Mouse (Mus musculus) heart, embryonic 16.5 days (tissue): ENCODE results near the gene Smg9. TPM values are rescaled to one million over a fixed set of nuclear protein-coding genes. Genes with fewer than 3 reads are reported as not detected.

ENCODE experiments used
- ATAC-seq: fragments of 200-750 bp; cut with Nextera tagmentation; replicated peaks from 2 replicates; pipeline ENCODE4 v1.8.0; 2017; ENCODE audit warnings: moderate number of reproducible peaks; ENCODE audit not compliant: insufficient read depth, low FRiP score; ENCODE audit errors: extremely low read depth
- H3K27ac ChIP-seq: fragments of 300-500 bp; sonication (generic); 2 replicates; pipeline ENCODE4 v1.5.1; 2014; ENCODE audit warnings: mild to moderate bottlenecking, low read length, control low read depth, moderate library complexity
- H3K27me3 ChIP-seq: fragments of 300-500 bp; sonication (generic); 2 replicates; pipeline ENCODE4 v1.6.1; 2014; ENCODE audit warnings: low read length, mixed read lengths; ENCODE audit not compliant: control insufficient read depth, insufficient read depth
- H3K36me3 ChIP-seq: fragments of 300-500 bp; sonication (generic); 2 replicates; pipeline ENCODE4 v1.6.1; 2014; ENCODE audit not compliant: control insufficient read depth, insufficient read depth
- H3K4me1 ChIP-seq: fragments of 300-500 bp; sonication (generic); 2 replicates; pipeline ENCODE4 v1.6.1; 2014; ENCODE audit warnings: low read length, mixed read lengths; ENCODE audit not compliant: control insufficient read depth, insufficient read depth
- H3K4me2 ChIP-seq: fragments of 300-500 bp; sonication (generic); 2 replicates; pipeline ENCODE4 v1.6.1; 2014; ENCODE audit warnings: low read depth, mild to moderate bottlenecking, control low read depth, low read length
- H3K4me3 ChIP-seq: fragments of 300-500 bp; sonication (generic); 2 replicates; pipeline ENCODE4 v1.5.1; 2014; ENCODE audit warnings: mild to moderate bottlenecking, control low read depth, low read length
- H3K9ac ChIP-seq: fragments of 300-500 bp; sonication (generic); 2 replicates; pipeline ENCODE4 v1.6.1; 2014; ENCODE audit warnings: low read length, control low read depth
- H3K9me3 ChIP-seq: fragments of 300-500 bp; sonication (generic); replicated peaks from 2 replicates; pipeline ENCODE4 v1.6.1; 2016; ENCODE audit warnings: low read length; ENCODE audit not compliant: control insufficient read depth
- WGBS: fragments of 180-500 bp; shearing (Covaris S2); extraction: QIAGEN DNeasy Blood & Tissue Kit; methylation state at CpG from one replicate; pipeline ENCODE4 v1.1.7; 2014; 5-methylcytosine and 5-hydroxymethylcytosine counted together
- polyA plus RNA-seq: library from polyadenylated mRNA; unstranded; fragments of >200 nt; fragmentation: Nextera tagmentation; extraction: Ambion mirVana; gene quantifications from 2 replicates; pipeline ENCODE4 v1.2.1, GENCODE M21; 2015

Smg9 gene
- polyA plus RNA-seq, 1 experiment from 2014 or later: 20.5 TPM

DNA sequence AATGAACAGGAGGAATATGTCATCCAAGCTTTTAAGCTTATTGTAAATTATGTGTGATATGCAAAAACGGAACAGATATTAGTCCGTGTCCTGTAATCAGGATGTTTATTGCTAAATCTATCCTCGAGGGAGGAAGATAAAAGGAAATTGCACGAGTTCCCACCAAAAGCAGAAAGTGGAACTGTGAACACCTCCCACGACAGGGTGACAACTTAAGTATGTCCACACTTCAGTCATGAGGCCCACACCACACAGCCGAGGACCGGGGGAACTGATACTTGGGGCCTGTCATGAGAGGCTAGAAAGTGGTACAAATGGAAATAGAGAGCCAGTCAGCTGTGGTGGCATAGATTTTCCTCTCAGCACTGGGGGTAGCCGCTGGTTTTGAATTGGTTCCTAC lies 42.9 kb downstream of the Smg9 start:
- Histone ChIP-seq H3K9me3 (no peaks in the 10 kb centered on the region), H3K9ac (no peak overlapping the region), H3K27ac (no peak overlapping the region), H3K4me2 (no peak overlapping the region), H3K4me3 (no peak overlapping the region), H3K36me3 (no peaks in the 10 kb centered on the region), H3K27me3 (no peaks in the 10 kb centered on the region), H3K4me1 (peaks cover 11% of the 10 kb centered on the region)
- ATAC-seq: no peak
- WGBS: 49% methylated on average over 8 of the region's 8 CpGs

GRCm38 (mm10) chr7:24445266-24445926 lies 46.0 kb downstream of the Smg9 start:
- ATAC-seq: no peak
- Histone ChIP-seq H3K9me3 (no peaks in the 10 kb centered on the region), H3K27ac (no peak overlapping the region)

DNA sequence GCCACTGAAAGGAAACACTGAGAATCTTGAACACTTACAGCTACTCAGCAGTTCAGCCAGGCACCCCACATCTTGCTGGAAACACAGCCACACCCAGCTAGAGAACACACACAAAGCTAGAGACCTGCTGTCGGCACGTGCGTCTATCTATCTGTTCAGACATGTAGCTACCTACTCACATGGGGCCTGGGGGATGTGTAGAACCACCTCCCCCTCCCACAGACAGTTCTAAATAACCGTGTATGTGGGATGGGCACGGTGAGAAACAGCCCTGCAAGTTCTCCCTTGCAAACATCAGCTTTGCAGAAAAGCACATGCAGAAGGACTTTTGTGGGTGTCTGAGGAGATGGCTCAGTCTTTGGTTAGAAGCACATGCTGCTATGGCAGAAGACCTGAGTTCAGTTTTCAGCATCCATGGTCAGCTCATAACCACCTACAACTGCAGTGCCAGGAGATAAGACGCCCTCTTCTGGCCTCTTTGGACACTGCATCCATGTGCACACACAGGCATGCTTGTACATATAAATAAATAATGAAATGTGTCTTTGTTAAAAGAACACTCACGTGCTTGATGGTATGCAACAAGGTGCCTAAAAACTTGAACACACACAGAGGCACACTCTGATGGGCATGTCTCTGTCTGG lies 47.4 kb downstream of the Smg9 start:
- ATAC-seq: no peak
- H3K4me3 ChIP-seq: no peak overlapping the region
- no peak overlapping the region for H3K9ac ChIP-seq
- H3K27me3 ChIP-seq: no peaks in the 10 kb centered on the region
- H3K9me3 ChIP-seq: no peaks in the 10 kb centered on the region
- H3K36me3 ChIP-seq: no peaks in the 10 kb centered on the region
- H3K4me2 ChIP-seq: no peak overlapping the region
- no peak overlapping the region for H3K27ac ChIP-seq
- 67% methylated on average over 7 of the region's 7 CpGs for WGBS
- no peaks in the 10 kb centered on the region for H3K4me1 ChIP-seq

More at GRCm38 (mm10) chr7:24445266-24445926, 46.0 kb downstream of the Smg9 start:
- Histone ChIP-seq H3K4me3 (no peak overlapping the region), H3K4me1 (no peaks in the 10 kb centered on the region), H3K27me3 (no peaks in the 10 kb centered on the region), H3K9ac (no peak overlapping the region), H3K36me3 (no peaks in the 10 kb centered on the region), H3K4me2 (no peak overlapping the region)
- WGBS: 80% methylated on average over 9 of the region's 9 CpGs

DNA sequence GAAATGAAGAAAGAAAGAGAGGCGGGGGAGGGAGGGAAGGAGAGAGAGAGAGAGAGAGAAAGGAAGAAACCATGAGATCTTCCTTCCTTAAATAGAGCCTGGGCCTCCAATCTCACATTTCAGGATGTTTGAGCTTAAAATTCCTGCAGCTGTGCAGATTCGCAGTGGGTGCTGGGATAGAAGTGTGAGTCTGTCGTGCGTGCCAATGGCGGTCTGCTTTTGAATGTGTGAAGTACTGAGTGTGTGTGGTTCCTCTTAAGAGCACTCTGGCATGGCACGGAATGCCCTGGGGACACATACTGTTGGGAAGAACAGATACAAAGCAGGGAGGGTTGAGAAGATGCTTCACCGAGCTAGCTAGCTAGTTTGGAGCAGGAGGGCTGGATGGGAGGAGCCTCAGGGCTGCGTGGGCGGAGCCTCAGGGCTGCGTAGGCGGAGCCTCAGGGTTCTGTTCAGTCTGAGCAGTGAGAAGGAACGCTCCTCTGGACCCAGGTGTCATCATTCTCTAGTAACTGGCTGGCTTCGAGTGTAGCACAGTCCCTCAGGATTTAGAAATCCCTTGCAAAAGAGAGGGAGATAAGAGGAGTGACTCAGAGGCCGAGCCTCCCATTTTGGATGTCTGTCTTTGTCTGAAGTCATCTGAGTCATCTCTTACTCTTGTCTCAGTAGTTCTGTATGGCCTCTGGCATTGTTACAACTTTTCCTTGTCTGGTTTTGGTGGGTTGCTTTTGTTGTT lies 49.5 kb downstream of the Smg9 start:
- H3K27me3 ChIP-seq: no peaks in the 10 kb centered on the region
- ATAC-seq: no peak

DNA sequence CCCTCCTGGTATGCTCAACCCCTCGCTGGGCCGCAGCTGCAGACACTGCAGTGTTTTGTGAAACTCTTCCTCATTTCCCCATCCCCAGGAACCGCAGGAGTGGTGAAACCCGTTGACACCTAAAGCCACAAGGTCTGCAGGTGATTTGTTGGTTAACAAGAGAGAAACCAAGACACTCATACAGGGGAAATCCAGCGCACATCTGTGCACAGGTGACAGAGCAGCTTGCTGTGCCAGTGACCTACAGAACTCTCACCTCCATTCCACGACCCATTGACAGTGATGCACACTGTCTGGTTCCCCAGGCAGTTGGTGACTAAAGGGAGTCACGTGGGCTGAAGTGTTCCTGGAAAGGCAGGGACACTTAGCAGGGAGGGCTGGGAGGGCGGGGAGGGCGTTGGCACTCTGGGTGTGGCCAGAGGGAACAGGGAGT lies 51.2 kb downstream of the Smg9 start:
- H3K4me3 ChIP-seq: no peak overlapping the region
- no peak for ATAC-seq
- no peak overlapping the region for H3K27ac ChIP-seq
- WGBS: 47% methylated on average over 9 of the region's 9 CpGs
- no peak overlapping the region for H3K9ac ChIP-seq
- H3K9me3 ChIP-seq: no peaks in the 10 kb centered on the region
- H3K36me3 ChIP-seq: no peaks in the 10 kb centered on the region
- H3K4me1 ChIP-seq: no peaks in the 10 kb centered on the region
- no peak overlapping the region for H3K4me2 ChIP-seq
- H3K27me3 ChIP-seq: no peaks in the 10 kb centered on the region

More for the DNA sequence above, 49.5 kb downstream of the Smg9 start:
- no peak overlapping the region for H3K27ac ChIP-seq
- no peak overlapping the region for H3K4me3 ChIP-seq
- no peaks in the 10 kb centered on the region for H3K9me3 ChIP-seq
- no peaks in the 10 kb centered on the region for H3K4me1 ChIP-seq
- H3K4me2 ChIP-seq: no peak overlapping the region
- 47% methylated on average over 14 of the region's 14 CpGs for WGBS
- no peaks in the 10 kb centered on the region for H3K36me3 ChIP-seq
- no peak overlapping the region for H3K9ac ChIP-seq

- no peak within 1 kb of the TSS for H3K4me3 ChIP-seq
- ATAC-seq: no peak
- WGBS: 59% methylated on average over 9 of the region's 9 CpGs
These were observed 52.5 kb downstream of the Smg9 start, which contains the start of gene Irgc1 for GRCm38 (mm10) chr7:24451855-24452311. Irgc1 (minus strand) TSS chr7:24452297.

DNA sequence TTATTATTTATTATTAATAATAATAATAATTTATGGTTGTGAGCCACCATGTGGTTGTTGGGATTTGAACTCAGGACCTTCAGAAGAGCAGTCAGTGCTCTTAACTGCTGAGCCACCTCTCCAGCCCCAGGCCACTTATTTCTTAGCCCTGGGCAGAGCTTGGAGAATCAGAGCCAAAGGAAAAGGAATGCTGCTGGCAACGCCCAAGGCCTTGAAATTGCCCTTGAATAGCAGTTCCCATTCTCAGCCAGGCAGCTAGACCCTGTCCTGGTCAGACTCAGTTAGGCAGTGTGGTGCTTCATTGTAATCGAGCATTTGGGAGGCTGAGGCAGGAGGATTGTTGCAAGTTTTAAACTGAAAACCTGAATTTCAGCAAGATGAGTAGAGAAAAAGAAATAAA lies 54.8 kb downstream of the Smg9 start:
- no peak overlapping the region for H3K4me2 ChIP-seq
- no peaks in the 10 kb centered on the region for H3K36me3 ChIP-seq
- peaks cover 2% of the 10 kb centered on the region; the same call in 1 of the 2 replicates for H3K4me1 ChIP-seq
- WGBS: 59% methylated on average over 2 of the region's 2 CpGs
- no peaks in the 10 kb centered on the region; the same call in 1 of the 2 replicates for H3K27me3 ChIP-seq
- H3K4me3 ChIP-seq: no peak overlapping the region
- H3K9me3 ChIP-seq: no peaks in the 10 kb centered on the region
- no peak for ATAC-seq
- no peak overlapping the region for H3K9ac ChIP-seq
- H3K27ac ChIP-seq: no peak overlapping the region

More at GRCm38 (mm10) chr7:24451855-24452311, 52.5 kb downstream of the Smg9 start, which contains the start of gene Irgc1:
- Histone ChIP-seq H3K9ac (no peak within 1 kb of the TSS), H3K4me2 (no peak within 1 kb of the TSS), H3K27me3 (no peaks in the 10 kb centered on the region; the same call in 1 of the 2 replicates), H3K9me3 (no peaks in the 10 kb centered on the region), H3K36me3 (no peaks in the 10 kb centered on the region), H3K4me1 (no peaks in the 10 kb centered on the region), H3K27ac (no peak within 1 kb of the TSS)

- WGBS: 57% methylated on average over 5 of the region's 5 CpGs
- Histone ChIP-seq H3K36me3 (no peaks in the 10 kb centered on the region), H3K27me3 (no peaks in the 10 kb centered on the region; the same call in 1 of the 2 replicates), H3K9ac (no peak overlapping the region), H3K27ac (no peak overlapping the region), H3K4me3 (no peak overlapping the region), H3K4me2 (no peak overlapping the region), H3K4me1 (peaks cover 5% of the 10 kb centered on the region; the same call in 1 of the 2 replicates), H3K9me3 (no peaks in the 10 kb centered on the region)
- no peak for ATAC-seq
These were observed 56.3 kb downstream of the Smg9 start for GRCm38 (mm10) chr7:24455726-24456125.
